Comparison of ENCODE assay signal across 20 mouse cellular contexts in genomic region chr13:109429544-109429943, GRCm38 (mm10).
"Had no signal": no experiment of that assay in that cellular context is flagged by ENCODE, and none has a peak within 500 bp of the region (broad histone marks: within the 10 kb centered on the region; RNA-seq: fewer than 3 reads in every experiment).

No protein-coding gene starts in this region.

- DNase-seq: lung, adult 2 months; lung, postnatal 14 days; lung, postnatal 36 days; midbrain, embryonic 14.5 days; retina, postnatal 1 day; right cerebral cortex, adult 18-20 months; right cerebral cortex, postnatal 25 days; right cerebral cortex, postnatal 4 days; spleen, adult 18-20 months; thymus, adult 18-20 months; thymus, postnatal 14 days; thymus, postnatal 36 days had no signal

- ATAC-seq: lung, postnatal 0 days; midbrain, embryonic 16.5 days had no signal

- H3K4me3 ChIP-seq: lung, embryonic 15.5 days; midbrain, embryonic 10.5 days; midbrain, embryonic 12.5 days; myocyte; neural tube, embryonic 13.5 days; neural tube, embryonic 15.5 days had no signal

- H3K27ac ChIP-seq: lung, embryonic 15.5 days; midbrain, embryonic 10.5 days; midbrain, embryonic 12.5 days; neural tube, embryonic 13.5 days; neural tube, embryonic 15.5 days had no signal
